Mouse (Mus musculus): ENCODE results near the gene Ece1.

The Ece1 gene

GRCm38 (mm10) chr4:137917591-137917990 lies 55.6 kb downstream of the Ece1 start:
- DNase-seq (ENCODE audit: low read depth): no peak

GRCm38 (mm10) chr4:137918559-137918958 lies 56.5 kb downstream of the Ece1 start:
- no peak for DNase-seq (ENCODE audit: low read depth)

- DNase-seq (ENCODE audit: low read depth): no peak
Observed at GRCm38 (mm10) chr4:137919116-137919515, 57.1 kb downstream of the Ece1 start.

GRCm38 (mm10) chr4:137920005-137920404 lies 58.0 kb downstream of the Ece1 start:
- DNase-seq (ENCODE audit: low read depth): no peak

GRCm38 (mm10) chr4:137920500-137920961 lies 58.5 kb downstream of the Ece1 start:
- DNase-seq (ENCODE audit: low read depth): no peak

- no peak for DNase-seq (ENCODE audit: low read depth)
Observed at GRCm38 (mm10) chr4:137921510-137921909, 59.5 kb downstream of the Ece1 start.

GRCm38 (mm10) chr4:137923052-137923451 lies 61.0 kb downstream of the Ece1 start:
- DNase-seq (ENCODE audit: low read depth): no peak

- DNase-seq (ENCODE audit: low read depth): no peak
Observed at GRCm38 (mm10) chr4:137925176-137925575, 63.1 kb downstream of the Ece1 start.

- DNase-seq (ENCODE audit: low read depth): no peak
Observed at GRCm38 (mm10) chr4:137926161-137926560, 64.1 kb downstream of the Ece1 start.

GRCm38 (mm10) chr4:137927136-137927535 lies 65.1 kb downstream of the Ece1 start:
- no peak for DNase-seq (ENCODE audit: low read depth)

- no peak for DNase-seq (ENCODE audit: low read depth)
Observed at GRCm38 (mm10) chr4:137927741-137928535, 65.9 kb downstream of the Ece1 start.

GRCm38 (mm10) chr4:137928813-137929212 lies 66.8 kb downstream of the Ece1 start:
- no peak for DNase-seq (ENCODE audit: low read depth)

- DNase-seq (ENCODE audit: low read depth): no peak
Observed at GRCm38 (mm10) chr4:137929341-137930016, 67.4 kb downstream of the Ece1 start.

- no peak for DNase-seq (ENCODE audit: low read depth)
Observed at GRCm38 (mm10) chr4:137930500-137931008, 68.5 kb downstream of the Ece1 start.

- no peak for DNase-seq (ENCODE audit: low read depth)
Observed at GRCm38 (mm10) chr4:137931009-137931757, 69.1 kb downstream of the Ece1 start.

GRCm38 (mm10) chr4:137932554-137933178 lies 70.6 kb downstream of the Ece1 start:
- no peak for DNase-seq (ENCODE audit: low read depth)

- DNase-seq (ENCODE audit: low read depth): no peak
Observed at GRCm38 (mm10) chr4:137933328-137933727, 71.3 kb downstream of the Ece1 start.

- no peak for DNase-seq (ENCODE audit: low read depth)
Observed at GRCm38 (mm10) chr4:137936134-137936533, 74.1 kb downstream of the Ece1 start.

- no peak for DNase-seq (ENCODE audit: low read depth)
Observed at GRCm38 (mm10) chr4:137940061-137940460, 78.0 kb downstream of the Ece1 start.

GRCm38 (mm10) chr4:137941131-137941844 lies 79.3 kb downstream of the Ece1 start:
- DNase-seq (ENCODE audit: low read depth): no peak

All from induced T-regulatory cell, adult 2 months (primary cell).